8 mouse cellular contexts compared by ENCODE assay signal in genomic region chr4:154499701-154500523, GRCm38 (mm10).
DNase-seq lines count a peak whose midpoint lies in the region; ATAC-seq and TF ChIP-seq lines count a peak whose summit lies in the region.

No protein-coding gene starts in this region.

- TF ChIP-seq EP300 in liver, postnatal 0 days (IDR thresholded peaks at IDR 0.05; ENCODE audit: low read depth) = no peak

- peaks cover 89% of the 10 kb centered on the region for H3K27me3 ChIP-seq in hindbrain, embryonic 13.5 days
- H3K27me3 ChIP-seq in liver, postnatal 0 days (ENCODE audit: insufficient read depth, low read length) = no peaks in the 10 kb centered on the region

- no peak overlapping the region for H3K4me3 ChIP-seq in hindbrain, embryonic 13.5 days
- no peak overlapping the region for H3K4me3 ChIP-seq in liver, postnatal 0 days (ENCODE audit: low read depth, low read length)

- H3K27ac ChIP-seq in hindbrain, embryonic 13.5 days = peak overlapping the region; percentile 78
- no peak overlapping the region for H3K27ac ChIP-seq in liver, postnatal 0 days (ENCODE audit: low read depth)

- no peaks in the 10 kb centered on the region for H3K9me3 ChIP-seq in hindbrain, embryonic 13.5 days
- no peaks in the 10 kb centered on the region for H3K9me3 ChIP-seq in liver, postnatal 0 days (ENCODE audit: low read length)

- H3K36me3 ChIP-seq in hindbrain, embryonic 13.5 days = no peaks in the 10 kb centered on the region
- no peaks in the 10 kb centered on the region for H3K36me3 ChIP-seq in liver, postnatal 0 days (replicated peaks; ENCODE audit: insufficient read depth, low read length)

- H3K4me2 ChIP-seq in hindbrain, embryonic 13.5 days = peak overlapping the region; percentile 20; the same call in 1 of the 2 replicates
- peak overlapping the region; percentile 66 for H3K4me2 ChIP-seq in liver, postnatal 0 days (ENCODE audit: low read depth, low read length)

- peak overlapping the region; percentile 36; the same call in 1 of the 2 replicates for H3K9ac ChIP-seq in hindbrain, embryonic 13.5 days
- no peak overlapping the region for H3K9ac ChIP-seq in liver, postnatal 0 days (replicated peaks)

- peak; percentile 94 for DNase-seq in NIH3T3 (ENCODE audit: low read depth)
- DNase-seq in gastrocnemius, adult 8-10 months (ENCODE audit: low spot score in 2 of 2) = peak; percentile 44 to 64
- DNase-seq in layer of hippocampus, adult 9-11 months = peak; percentile 89
- DNase-seq in liver, postnatal 0 days = peak; percentile 24
- peak; percentile 49 for DNase-seq in ovary, postnatal 36 days (ENCODE audit: low spot score)
- DNase-seq in thymus, postnatal 14 days = no peak

- WGBS in hindbrain, embryonic 13.5 days = 16% methylated on average over 29 of the region's 29 CpGs
- 47% methylated on average over 29 of the region's 29 CpGs for WGBS in liver, postnatal 0 days (ENCODE audit: insufficient replicate concordance)

- TF ChIP-seq CTCF in liver, postnatal 0 days (IDR thresholded peaks at IDR 0.05; ENCODE audit: low read depth) = no peak

- ATAC-seq in common myeloid progenitor, adult 5-6 weeks (replicated peaks; ENCODE audit: low read depth, poor library complexity, severe bottlenecking) = peak; percentile 37
- peak; percentile 68 for ATAC-seq in hindbrain, embryonic 13.5 days (ENCODE audit: low FRiP score)
- ATAC-seq in liver, postnatal 0 days = no peak

- H3K4me1 ChIP-seq in hindbrain, embryonic 13.5 days (replicated peaks) = peaks cover 80% of the 10 kb centered on the region
- peaks cover 26% of the 10 kb centered on the region for H3K4me1 ChIP-seq in liver, postnatal 0 days (ENCODE audit: insufficient read depth)
